Mouse (Mus musculus) induced T-regulatory cell, adult 2 months (primary cell): ENCODE results near the gene Slc25a13.

ENCODE experiments used
- DNase-seq: peaks from one replicate; pipeline ENCODE4 v3.0.0-alpha.2; 2012; ENCODE audit warnings: low read depth

Gene Slc25a13

GRCm38 (mm10) chr6:6027664-6028063 lies 189.3 kb downstream of the Slc25a13 start:
- no peak for DNase-seq

- DNase-seq: no peak
Measured at GRCm38 (mm10) chr6:6023976-6024375, 193.0 kb downstream of the Slc25a13 start.

GRCm38 (mm10) chr6:6016931-6017330 lies 200.0 kb downstream of the Slc25a13 start:
- no peak for DNase-seq

- DNase-seq: no peak
Measured at GRCm38 (mm10) chr6:6015616-6016015, 201.4 kb downstream of the Slc25a13 start.

GRCm38 (mm10) chr6:6011364-6011763 lies 205.6 kb downstream of the Slc25a13 start:
- DNase-seq: no peak

- DNase-seq: peak; percentile 43
Measured at GRCm38 (mm10) chr6:6005762-6006431, 211.1 kb downstream of the Slc25a13 start.

GRCm38 (mm10) chr6:6004756-6005485 lies 212.1 kb downstream of the Slc25a13 start:
- DNase-seq: peak; percentile 16

- no peak for DNase-seq
Measured at GRCm38 (mm10) chr6:6002061-6002460, 214.9 kb downstream of the Slc25a13 start.

- peak; percentile 3 for DNase-seq
Measured at GRCm38 (mm10) chr6:5997535-5997934, 219.4 kb downstream of the Slc25a13 start.

- no peak for DNase-seq
Measured at GRCm38 (mm10) chr6:5993056-5993455, 223.9 kb downstream of the Slc25a13 start.

- no peak for DNase-seq
Measured at GRCm38 (mm10) chr6:5991817-5992755, 224.9 kb downstream of the Slc25a13 start.

GRCm38 (mm10) chr6:5991243-5991642 lies 225.7 kb downstream of the Slc25a13 start:
- no peak for DNase-seq
